Mouse (Mus musculus) adipocyte (in vitro differentiated cells): ENCODE results near the gene Mal.

Experiments
- DNase-seq: peaks from one replicate; pipeline ENCODE4 v3.0.0-alpha.2; 2016; ENCODE audit warnings: low spot score

Gene Mal

GRCm38 (mm10) chr2:127656086-127656720, at the start of gene Mal:
TSS of gene Mal (minus strand) at chr2:127656695.
- no peak for DNase-seq

GRCm38 (mm10) chr2:127705267-127705666, 48.8 kb upstream of the Mal start:
- DNase-seq, result no peak

- no peak for DNase-seq
Measured at GRCm38 (mm10) chr2:127689239-127689638, 32.7 kb upstream of the Mal start.

- DNase-seq, result peak; percentile 78
Measured at GRCm38 (mm10) chr2:127683687-127684331, 27.3 kb upstream of the Mal start.

GRCm38 (mm10) chr2:127667843-127668506, 11.5 kb upstream of the Mal start:
- peak; percentile 61 for DNase-seq

GRCm38 (mm10) chr2:127667015-127667414, 10.5 kb upstream of the Mal start:
- DNase-seq, result no peak

- DNase-seq, result no peak
Measured at GRCm38 (mm10) chr2:127662708-127663107, 6.2 kb upstream of the Mal start.

- no peak for DNase-seq
Measured at GRCm38 (mm10) chr2:127655419-127655818, 1.1 kb downstream of the Mal start.

- no peak for DNase-seq
Measured at GRCm38 (mm10) chr2:127654786-127655185, 1.7 kb downstream of the Mal start.

GRCm38 (mm10) chr2:127652805-127653204, 3.7 kb downstream of the Mal start:
- no peak for DNase-seq

- DNase-seq, result no peak
Measured at GRCm38 (mm10) chr2:127652335-127652734, 4.2 kb downstream of the Mal start.

- no peak for DNase-seq
Measured at GRCm38 (mm10) chr2:127651601-127652000, 4.9 kb downstream of the Mal start.

- peak; percentile 20 for DNase-seq
Measured at GRCm38 (mm10) chr2:127649921-127650320, 6.6 kb downstream of the Mal start.

GRCm38 (mm10) chr2:127648145-127648544, 8.3 kb downstream of the Mal start:
- DNase-seq, result no peak

GRCm38 (mm10) chr2:127646875-127647274, 9.6 kb downstream of the Mal start:
- no peak for DNase-seq

- no peak for DNase-seq
Measured at GRCm38 (mm10) chr2:127643728-127644704, 12.5 kb downstream of the Mal start.

GRCm38 (mm10) chr2:127638973-127639372, 17.5 kb downstream of the Mal start:
- no peak for DNase-seq

GRCm38 (mm10) chr2:127635581-127635980, 20.9 kb downstream of the Mal start:
- DNase-seq, result no peak

- DNase-seq, result no peak
Measured at GRCm38 (mm10) chr2:127632601-127633000, 23.9 kb downstream of the Mal start.

- no peak for DNase-seq
Measured at GRCm38 (mm10) chr2:127627990-127628570, 28.4 kb downstream of the Mal start.

- DNase-seq, result no peak
Measured at GRCm38 (mm10) chr2:127627354-127627753, 29.1 kb downstream of the Mal start.

- DNase-seq, result no peak
Measured at GRCm38 (mm10) chr2:127625659-127626058, 30.8 kb downstream of the Mal start.
